ENCODE assay signal across 8 mouse cellular contexts in genomic region chr11:83941950-83942840, GRCm38 (mm10). TPM values are rescaled to one million over a fixed set of nuclear protein-coding genes. Genes with fewer than 3 reads are reported as not detected.
DNase-seq lines count a peak whose midpoint lies in the region; ATAC-seq lines count a peak whose summit lies in the region.

Gene Ddx52, plus strand, starts transcription at chr11:83942062.

- peak within 1 kb of the TSS; percentile 80 for H3K9ac ChIP-seq in lung, embryonic 16.5 days (ENCODE audit: low read length)

- H3K36me3 ChIP-seq in lung, embryonic 16.5 days (ENCODE audit: control insufficient read depth, insufficient read depth, low read length), result peaks cover 19% of the 10 kb centered on the region

- H3K9me3 ChIP-seq in lung, embryonic 16.5 days (ENCODE audit: control insufficient read depth, low read length), result no peaks in the 10 kb centered on the region

- DNase-seq in MEL-GATA-1-ER (ENCODE audit: extremely low read depth, low read depth), result peak; percentile 86
- peak; percentile 79 for DNase-seq in cerebellum, adult 8-10 months
- DNase-seq in forelimb bud, embryonic 11.5 days (ENCODE audit: low read depth, low spot score), result peak; percentile 89
- peak; percentile 62 for DNase-seq in layer of hippocampus, adult 9-10 months (ENCODE audit: low spot score)
- peak; percentile 62 for DNase-seq in ovary, postnatal 10 days (ENCODE audit: low spot score)
- peak; percentile 63 to 75 for DNase-seq in thymus, postnatal 10 days (ENCODE audit: low spot score in 2 of 2)

- peak within 1 kb of the TSS; percentile 76 for H3K4me2 ChIP-seq in lung, embryonic 16.5 days (ENCODE audit: low read depth, low read length)

- peak; percentile 93 to 99 for ATAC-seq in hematopoietic stem cell, adult 5-6 weeks (replicated peaks in 1 of 2; ENCODE audit: insufficient read depth in 1 of 2, low FRiP score in 2 of 2, low TSS enrichment in 1 of 2, low read depth in 1 of 2, poor library complexity in 2 of 2, severe bottlenecking in 2 of 2)
- peak; percentile 98 for ATAC-seq in lung, embryonic 16.5 days (ENCODE audit: low read depth)

- under 1% methylated on average over 49 of the region's 49 CpGs for WGBS in lung, embryonic 16.5 days

- H3K27ac ChIP-seq in lung, embryonic 16.5 days (ENCODE audit: low read length), result peak within 1 kb of the TSS; percentile 65

- H3K4me1 ChIP-seq in lung, embryonic 16.5 days (replicated peaks; ENCODE audit: control insufficient read depth, insufficient read depth, low read length), result peaks cover 9% of the 10 kb centered on the region; the same call in 1 of the 2 replicates

- peak within 1 kb of the TSS; percentile 72 for H3K4me3 ChIP-seq in lung, embryonic 16.5 days (ENCODE audit: low read length)

- H3K27me3 ChIP-seq in lung, embryonic 16.5 days (ENCODE audit: control insufficient read depth, insufficient read depth, low read depth, low read length), result no peaks in the 10 kb centered on the region; the same call in 1 of the 2 replicates

RNA-seq across cellular contexts. Expression of gene Ddx52, which starts in this region (rescaled TPM):
- 71.9 and 90.3 TPM in 2 replicates for total RNA-seq in hematopoietic stem cell, adult 5-6 weeks (2017)
- 31.4 and 35.6 TPM in 2 replicates for polyA plus RNA-seq in lung, embryonic 16.5 days (2015; fragmentation: Nextera tagmentation; extraction: Ambion mirVana)

Comparison
In these comparisons a context has a peak if more than half of its experiments do, and no peak if none do; other contexts are left out.
1. Peak in every context shown above with its lines: DNase-seq, ATAC-seq, H3K4me3 ChIP-seq and H3K27ac ChIP-seq.